ENCODE assay signal across 11 mouse cellular contexts in genomic region chr8:57314216-57314615, GRCm38 (mm10). TPM values are rescaled to one million over a fixed set of nuclear protein-coding genes. Genes with fewer than 3 reads are reported as not detected.
A peak's percentile ranks its signal among the peaks of the same experiment; 100 is the strongest.
DNase-seq lines count a peak whose midpoint lies in the region; ATAC-seq and TF ChIP-seq lines count a peak whose summit lies in the region.
"Had no signal": no experiment of that assay in that cellular context is flagged by ENCODE, and none has a peak within 500 bp of the region (broad histone marks: within the 10 kb centered on the region; RNA-seq: fewer than 3 reads in every experiment).

No protein-coding gene starts in this region.

- H3K4me2 ChIP-seq in forebrain, embryonic 12.5 days, result no peak overlapping the region
- H3K4me2 ChIP-seq in liver, postnatal 0 days (ENCODE audit: low read depth, low read length), result no peak overlapping the region
- no peak overlapping the region for H3K4me2 ChIP-seq in liver, embryonic 11.5 days
- no peak overlapping the region for H3K4me2 ChIP-seq in forebrain, embryonic 16.5 days (ENCODE audit: low read length)
- H3K4me2 ChIP-seq: liver, embryonic 15.5 days had no signal

- no peak for ATAC-seq in forebrain, embryonic 12.5 days (ENCODE audit: low FRiP score)
- ATAC-seq in liver, postnatal 0 days, result no peak
- no peak for ATAC-seq in liver, embryonic 11.5 days (replicated peaks; ENCODE audit: low FRiP score)
- ATAC-seq in forebrain, embryonic 16.5 days, result 0 out of 2 replicates have a peak, but pooled peaks have one; percentile 15
- ATAC-seq: inflammation-experienced regulatory T-cells, adult 6 months had no signal

- peaks cover 11% of the 10 kb centered on the region for H3K4me1 ChIP-seq in forebrain, embryonic 10.5 days
- H3K4me1 ChIP-seq in forebrain, embryonic 12.5 days, result peaks cover 10% of the 10 kb centered on the region
- no peaks in the 10 kb centered on the region for H3K4me1 ChIP-seq in liver, postnatal 0 days (ENCODE audit: insufficient read depth)
- no peaks in the 10 kb centered on the region for H3K4me1 ChIP-seq in liver, embryonic 11.5 days (replicated peaks; ENCODE audit: control insufficient read depth, insufficient read depth, low read length)
- H3K4me1 ChIP-seq in forebrain, embryonic 16.5 days (replicated peaks; ENCODE audit: control insufficient read depth, insufficient read depth, low read length), result peaks cover 3% of the 10 kb centered on the region; the same call in 1 of the 2 replicates
- H3K4me1 ChIP-seq: liver, embryonic 15.5 days had no signal

- no peaks in the 10 kb centered on the region for H3K36me3 ChIP-seq in forebrain, embryonic 10.5 days (replicated peaks)
- H3K36me3 ChIP-seq in forebrain, embryonic 12.5 days (replicated peaks), result no peaks in the 10 kb centered on the region
- no peaks in the 10 kb centered on the region for H3K36me3 ChIP-seq in liver, postnatal 0 days (replicated peaks; ENCODE audit: insufficient read depth, low read length)
- no peaks in the 10 kb centered on the region for H3K36me3 ChIP-seq in liver, embryonic 11.5 days (ENCODE audit: control insufficient read depth, insufficient read depth, low read length)
- no peaks in the 10 kb centered on the region for H3K36me3 ChIP-seq in forebrain, embryonic 16.5 days (ENCODE audit: control insufficient read depth, insufficient read depth)
- H3K36me3 ChIP-seq: embryonic facial prominence, embryonic 15.5 days; liver, embryonic 15.5 days had no signal

- peak; percentile 47 for DNase-seq in forebrain, embryonic 10.5 days (ENCODE audit: extremely low spot score, low spot score)
- no peak for DNase-seq in liver, postnatal 0 days
- no peak for DNase-seq in liver, embryonic 11.5 days (ENCODE audit: low spot score)
- DNase-seq in mesoderm, embryonic 11.5 days (ENCODE audit: low read depth, low spot score), result peak; percentile 57
- DNase-seq in cerebellum, postnatal 25 days, result no peak
- DNase-seq in lung, postnatal 25 days (ENCODE audit: low spot score), result no peak

- no peak overlapping the region for H3K4me3 ChIP-seq in forebrain, embryonic 10.5 days
- H3K4me3 ChIP-seq in forebrain, embryonic 12.5 days (replicated peaks), result no peak overlapping the region
- no peak overlapping the region for H3K4me3 ChIP-seq in liver, postnatal 0 days (ENCODE audit: low read depth, low read length)
- H3K4me3 ChIP-seq in liver, embryonic 11.5 days (ENCODE audit: low read depth, low read length), result no peak overlapping the region
- no peak overlapping the region for H3K4me3 ChIP-seq in forebrain, embryonic 16.5 days (replicated peaks; ENCODE audit: low read length)
- H3K4me3 ChIP-seq: embryonic facial prominence, embryonic 15.5 days; liver, embryonic 15.5 days had no signal

- H3K27ac ChIP-seq in forebrain, embryonic 10.5 days, result no peak overlapping the region
- no peak overlapping the region for H3K27ac ChIP-seq in forebrain, embryonic 12.5 days
- no peak overlapping the region for H3K27ac ChIP-seq in liver, postnatal 0 days (ENCODE audit: low read depth)
- no peak overlapping the region for H3K27ac ChIP-seq in liver, embryonic 11.5 days (ENCODE audit: low read depth, low read length)
- no peak overlapping the region for H3K27ac ChIP-seq in forebrain, embryonic 16.5 days (ENCODE audit: low read length)
- H3K27ac ChIP-seq: liver, embryonic 15.5 days had no signal

- H3K9ac ChIP-seq in forebrain, embryonic 12.5 days, result no peak overlapping the region
- H3K9ac ChIP-seq in liver, postnatal 0 days (replicated peaks), result no peak overlapping the region
- no peak overlapping the region for H3K9ac ChIP-seq in liver, embryonic 11.5 days (ENCODE audit: low read depth, low read length)
- no peak overlapping the region for H3K9ac ChIP-seq in forebrain, embryonic 16.5 days (replicated peaks; ENCODE audit: low read depth, low read length)
- H3K9ac ChIP-seq: embryonic facial prominence, embryonic 15.5 days; liver, embryonic 15.5 days had no signal

- peak; percentile 37 for TF ChIP-seq CTCF in liver, postnatal 0 days (IDR thresholded peaks at IDR 0.05; ENCODE audit: low read depth)

- no peaks in the 10 kb centered on the region for H3K9me3 ChIP-seq in forebrain, embryonic 10.5 days
- no peaks in the 10 kb centered on the region for H3K9me3 ChIP-seq in forebrain, embryonic 12.5 days
- H3K9me3 ChIP-seq in liver, postnatal 0 days (ENCODE audit: low read length), result no peaks in the 10 kb centered on the region
- H3K9me3 ChIP-seq in liver, embryonic 11.5 days (ENCODE audit: control insufficient read depth, low read length), result no peaks in the 10 kb centered on the region
- 0 out of 2 replicates have a peak, but pooled peaks cover 3% of the 10 kb centered on the region for H3K9me3 ChIP-seq in forebrain, embryonic 16.5 days (ENCODE audit: control insufficient read depth, low read length)
- H3K9me3 ChIP-seq: embryonic facial prominence, embryonic 15.5 days; liver, embryonic 15.5 days had no signal

- WGBS in forebrain, embryonic 10.5 days, result 0% methylated on average over 10 of the region's 10 CpGs
- 0% methylated on average over 10 of the region's 10 CpGs for WGBS in forebrain, embryonic 12.5 days
- 2% methylated on average over 10 of the region's 10 CpGs for WGBS in liver, postnatal 0 days (ENCODE audit: insufficient replicate concordance)
- 4% methylated on average over 10 of the region's 10 CpGs for WGBS in liver, embryonic 11.5 days
- under 1% methylated on average over 10 of the region's 10 CpGs for WGBS in forebrain, embryonic 16.5 days

- TF ChIP-seq EP300 in liver, postnatal 0 days (IDR thresholded peaks at IDR 0.05; ENCODE audit: low read depth), result no peak

- H3K27me3 ChIP-seq in forebrain, embryonic 10.5 days (ENCODE audit: poor library complexity, severe bottlenecking), result peaks cover 100% of the 10 kb centered on the region
- peaks cover 75% of the 10 kb centered on the region for H3K27me3 ChIP-seq in forebrain, embryonic 12.5 days
- peaks cover 66% of the 10 kb centered on the region for H3K27me3 ChIP-seq in liver, postnatal 0 days (ENCODE audit: insufficient read depth, low read length)
- peaks cover 76% of the 10 kb centered on the region for H3K27me3 ChIP-seq in liver, embryonic 11.5 days (replicated peaks; ENCODE audit: control insufficient read depth, insufficient read depth, low read length)
- H3K27me3 ChIP-seq in forebrain, embryonic 16.5 days (replicated peaks; ENCODE audit: control insufficient read depth, insufficient read depth, low read length), result peaks cover 72% of the 10 kb centered on the region

RNA-seq across cellular contexts. Expression of gene Hand2, which starts 6.6 kb away (rescaled TPM):
- not detected in 2 replicates for polyA plus RNA-seq in forebrain, embryonic 10.5 days (2016; fragmentation: Nextera tagmentation; extraction: Ambion mirVana)
- polyA plus RNA-seq in forebrain, embryonic 12.5 days (2016; fragmentation: Nextera tagmentation; extraction: Ambion mirVana), result not detected in 2 replicates
- polyA plus RNA-seq in liver, postnatal 0 days (2015; fragmentation: Nextera tagmentation; extraction: Ambion mirVana), result 0.69 and 0.70 TPM in 2 replicates
- 5.4 TPM in 2 replicates for polyA plus RNA-seq in liver, embryonic 11.5 days (2014; fragmentation: Nextera tagmentation; extraction: Ambion mirVana)
- not detected in 2 replicates for polyA plus RNA-seq in forebrain, embryonic 16.5 days (2015; fragmentation: Nextera tagmentation; extraction: Ambion mirVana)
- polyA plus RNA-seq: inflammation-experienced regulatory T-cells, adult 6 months had no signal

Comparison
In these comparisons a context has a peak if more than half of its experiments do, and no peak if none do; other contexts are left out.
1. DNase-seq: peak in forebrain, embryonic 10.5 days (single experiment) and mesoderm, embryonic 11.5 days (single experiment); none in liver, postnatal 0 days (single experiment), liver, embryonic 11.5 days (single experiment), cerebellum, postnatal 25 days (0 of 2) and lung, postnatal 25 days (single experiment).